Mouse (Mus musculus) cerebellum, adult 2 months (tissue): ENCODE measurements at regions not wholly inside any gene's neighbourhood (a gene's known extent, or its start where the extent isn't known, plus 50 kb on each side); places are given as distances from the start of the nearest gene placed in this dataset.

Source experiments
- CTCF ChIP-seq: fragments of 200-500 bp; IDR thresholded peaks from 2 replicates; pipeline ENCODE4 v1.5.1; 2011; ENCODE audit warnings: low read depth, mild to moderate bottlenecking, control low read depth, low read length, moderate library complexity, borderline replicate concordance; ENCODE audit not compliant: insufficient read depth
- POLR2A ChIP-seq: fragments of 200-500 bp; IDR thresholded peaks from 2 replicates; pipeline ENCODE4 v1.6.1; 2011; ENCODE audit warnings: low read length, control low read depth, borderline replicate concordance; ENCODE audit not compliant: insufficient read depth

GRCm38 (mm10) chr1:92699697-92700096, 51.1 kb upstream of the Otos start:
- TF ChIP-seq POLR2A (no peak), CTCF (no peak)
